Mouse (Mus musculus) liver, postnatal 0 days (tissue): ENCODE data around the gene Dffb.

Experiments
- CTCF ChIP-seq: sonication (generic); IDR thresholded peaks from 2 replicates; pipeline ENCODE4 v1.5.1; 2016; ENCODE audit warnings: antibody characterized with exemption, low read depth
- EP300 ChIP-seq: IDR thresholded peaks from 2 replicates; pipeline ENCODE4 v1.6.1; 2016; ENCODE audit warnings: antibody characterized with exemption, low read depth, mild to moderate bottlenecking

DNA sequence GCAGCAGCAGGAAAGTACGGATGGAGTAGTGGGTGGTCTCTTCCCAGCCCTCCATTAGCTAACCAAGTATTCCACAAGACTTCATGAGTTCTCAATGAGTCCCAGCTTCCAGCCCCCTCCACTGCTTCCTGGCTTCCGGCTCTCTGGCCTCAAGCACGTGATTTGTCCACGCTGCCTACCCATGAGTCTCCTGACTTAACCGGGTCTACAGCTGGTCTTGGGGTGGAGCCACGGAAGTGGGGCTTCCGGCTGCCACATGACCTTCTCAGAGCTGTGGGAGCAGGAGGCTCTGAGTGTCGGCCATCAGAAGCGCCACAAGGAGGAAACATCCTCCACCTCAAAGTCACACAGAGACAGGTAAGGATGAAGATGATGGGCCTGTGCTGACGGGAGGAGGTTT, 45.5 kb downstream of the Dffb start:
- no peak for TF ChIP-seq CTCF
- TF ChIP-seq EP300: no peak
